Mouse (Mus musculus): ENCODE measurements around the gene Acsbg1.
"Not testable (repeated sequence)": the region's sequence is repeated elsewhere in the genome, so short reads cannot be mapped to it uniquely, and the experiment has no call there.

The Acsbg1 gene

GRCm38 (mm10) chr9:54661605-54662377 is at the start of gene Acsbg1:
Gene Acsbg1 (minus strand): TSS chr9:54661870.
- peak; percentile 34 to 47 for DNase-seq

- DNase-seq, result no peak
These were observed 46.4 kb upstream of the Acsbg1 start for GRCm38 (mm10) chr9:54708085-54708484.

- DNase-seq, result no peak
These were observed 45.8 kb upstream of the Acsbg1 start for GRCm38 (mm10) chr9:54707288-54707999.

GRCm38 (mm10) chr9:54705561-54705960 is 43.9 kb upstream of the Acsbg1 start:
- no peak for DNase-seq

GRCm38 (mm10) chr9:54704361-54704760 is 42.7 kb upstream of the Acsbg1 start:
- DNase-seq, result no peak

- DNase-seq, result no peak
These were observed 40.9 kb upstream of the Acsbg1 start for GRCm38 (mm10) chr9:54702581-54702980.

GRCm38 (mm10) chr9:54700746-54701145 is 39.1 kb upstream of the Acsbg1 start:
- DNase-seq, result no peak

GRCm38 (mm10) chr9:54700174-54700475 is 38.5 kb upstream of the Acsbg1 start:
- no peak for DNase-seq

GRCm38 (mm10) chr9:54699345-54700173 is 37.9 kb upstream of the Acsbg1 start:
- peak; percentile 81 to 89 for DNase-seq

- DNase-seq, result no peak
These were observed 37.3 kb upstream of the Acsbg1 start for GRCm38 (mm10) chr9:54699087-54699344.

GRCm38 (mm10) chr9:54698318-54699086 is 36.8 kb upstream of the Acsbg1 start, which contains the start of gene Dnaja4:
Gene Dnaja4 (plus strand): TSS chr9:54698873.
- peak in 1 of 2 experiments; percentile 15 for DNase-seq

- DNase-seq, result peak; percentile 31 to 45
These were observed 29.7 kb upstream of the Acsbg1 start for GRCm38 (mm10) chr9:54691241-54691805.

GRCm38 (mm10) chr9:54690697-54691096 is 29.0 kb upstream of the Acsbg1 start:
- not testable (repeated sequence) for DNase-seq

- no peak for DNase-seq
These were observed 27.8 kb upstream of the Acsbg1 start for GRCm38 (mm10) chr9:54689446-54689845.

- no peak for DNase-seq
These were observed 25.9 kb upstream of the Acsbg1 start for GRCm38 (mm10) chr9:54687246-54688236.

GRCm38 (mm10) chr9:54683814-54684605 is 22.3 kb upstream of the Acsbg1 start:
- DNase-seq, result no peak

- DNase-seq, result no peak
These were observed 21.2 kb upstream of the Acsbg1 start for GRCm38 (mm10) chr9:54682846-54683245.

GRCm38 (mm10) chr9:54676531-54676986 is 14.9 kb upstream of the Acsbg1 start:
- peak; percentile 84 to 86 for DNase-seq

- DNase-seq, result no peak
These were observed 12.2 kb upstream of the Acsbg1 start for GRCm38 (mm10) chr9:54673887-54674286.

- no peak for DNase-seq
These were observed 10.3 kb upstream of the Acsbg1 start for GRCm38 (mm10) chr9:54671962-54672361.

Data from kidney, postnatal 4 days (tissue).